Mouse (Mus musculus): ENCODE measurements at regions not wholly inside any gene's neighbourhood (a gene's known extent, or its start where the extent isn't known, plus 50 kb on each side); places are given as distances from the start of the nearest gene placed in this dataset.

- DNase-seq (ENCODE audit: low spot score in 2 of 2): no peak
These were observed 75.2 kb downstream of the Chst2 start for GRCm38 (mm10) chr9:95331275-95331674.

GRCm38 (mm10) chr9:95330097-95330496, 76.4 kb downstream of the Chst2 start:
- no peak for DNase-seq (ENCODE audit: low spot score in 2 of 2)

GRCm38 (mm10) chr9:95329053-95329430, 77.5 kb downstream of the Chst2 start:
- no peak for DNase-seq (ENCODE audit: low spot score in 2 of 2)

- peak; percentile 9 to 13 for DNase-seq (ENCODE audit: low spot score in 2 of 2)
These were observed 78.1 kb downstream of the Chst2 start for GRCm38 (mm10) chr9:95328261-95329052.

- DNase-seq (ENCODE audit: low spot score in 2 of 2): no peak
These were observed 78.8 kb downstream of the Chst2 start for GRCm38 (mm10) chr9:95327771-95328170.

GRCm38 (mm10) chr9:95323622-95324021, 82.9 kb downstream of the Chst2 start:
- no peak for DNase-seq (ENCODE audit: low spot score in 2 of 2)

GRCm38 (mm10) chr9:95322893-95323292, 83.6 kb downstream of the Chst2 start:
- DNase-seq (ENCODE audit: low spot score in 2 of 2): no peak

- no peak for DNase-seq (ENCODE audit: low spot score in 2 of 2)
These were observed 84.5 kb downstream of the Chst2 start for GRCm38 (mm10) chr9:95322031-95322430.

- no peak for DNase-seq (ENCODE audit: low spot score in 2 of 2)
These were observed 87.6 kb downstream of the Chst2 start for GRCm38 (mm10) chr9:95318926-95319325.

GRCm38 (mm10) chr9:95316726-95317125, 89.8 kb downstream of the Chst2 start:
- DNase-seq (ENCODE audit: low spot score in 2 of 2): peak in 1 of 2 experiments; percentile 12

- peak; percentile 37 to 43 for DNase-seq (ENCODE audit: low spot score in 2 of 2)
These were observed 91.4 kb downstream of the Chst2 start for GRCm38 (mm10) chr9:95315080-95315479.

GRCm38 (mm10) chr9:95311671-95312070, 94.9 kb downstream of the Chst2 start:
- peak in 1 of 2 experiments; percentile 14 for DNase-seq (ENCODE audit: low spot score in 2 of 2)

- DNase-seq (ENCODE audit: low spot score in 2 of 2): no peak
These were observed 117.5 kb downstream of the Chst2 start for GRCm38 (mm10) chr9:95289008-95289407.

GRCm38 (mm10) chr9:95282996-95283395, 123.5 kb downstream of the Chst2 start:
- DNase-seq (ENCODE audit: low spot score in 2 of 2): no peak

GRCm38 (mm10) chr9:95282502-95282901, 124.0 kb downstream of the Chst2 start:
- no peak for DNase-seq (ENCODE audit: low spot score in 2 of 2)

Measured in natural killer cell, adult 2 months (primary cell).